Mouse (Mus musculus): Measurements from ENCODE around the gene Tbc1d15.

Gene Tbc1d15

DNA sequence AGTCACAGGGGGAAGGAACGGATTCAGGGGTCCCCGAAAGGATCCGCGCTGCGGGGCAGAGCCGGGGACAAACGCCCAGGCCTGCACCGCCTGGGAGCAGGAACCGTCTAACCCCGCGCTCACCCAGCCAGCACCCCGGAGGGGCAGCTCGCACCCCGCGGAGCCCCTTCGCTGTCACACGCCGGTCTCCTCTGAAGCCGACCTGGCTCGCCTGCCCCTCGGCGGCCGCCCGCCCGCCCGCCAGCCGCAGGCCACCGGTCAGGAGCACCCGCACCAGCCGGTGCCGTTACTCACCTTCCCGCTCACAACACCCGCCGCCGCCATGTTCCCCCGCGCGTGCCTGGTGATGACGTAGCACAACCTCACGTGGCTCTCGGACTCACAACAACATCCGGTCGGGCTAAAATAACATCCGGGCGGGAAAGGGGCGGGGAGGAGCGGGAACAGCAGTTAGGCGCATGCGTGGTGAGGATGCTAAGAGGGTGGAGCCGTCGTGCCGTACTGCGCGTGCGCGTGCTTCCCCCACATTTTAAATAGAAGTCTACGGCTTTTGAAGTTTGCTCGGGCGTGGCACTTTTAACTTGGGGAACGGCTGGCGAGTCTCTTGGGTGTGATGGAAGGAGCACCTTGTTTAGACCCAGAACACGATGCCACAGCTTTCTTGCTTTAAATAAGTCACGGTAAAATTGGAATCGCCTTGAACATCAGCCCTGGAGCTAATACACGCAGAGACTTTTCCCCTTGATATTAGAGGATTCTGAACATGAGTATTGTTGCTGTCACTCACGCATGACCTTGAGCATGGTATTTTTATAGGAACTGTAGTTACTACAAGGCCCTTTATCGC, at the start of gene Tbc1d15:
Tbc1d15 (minus strand) TSS at position 380 of the 847 bp plus-strand sequence.
- peak; percentile 97 for DNase-seq (ENCODE audit: low spot score in 2 of 2)

DNA sequence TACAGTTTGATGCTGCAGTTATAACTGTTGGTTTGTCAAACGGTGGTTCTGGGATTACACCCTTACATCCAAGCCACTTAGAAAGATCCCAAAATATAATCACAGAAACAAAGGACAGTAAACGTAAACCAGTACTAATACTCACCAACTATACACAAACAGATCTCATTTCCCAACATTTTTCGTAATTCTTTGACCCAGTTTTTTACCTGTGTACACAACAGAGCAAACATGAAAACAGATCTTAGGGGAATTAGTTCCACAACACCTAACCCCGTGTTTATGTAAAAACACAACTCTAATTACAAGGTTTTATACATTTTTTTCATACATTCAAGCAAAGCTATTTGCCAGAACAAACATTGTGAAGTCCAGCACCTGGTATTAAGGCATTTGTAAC, 47.4 kb upstream of the Tbc1d15 start:
- DNase-seq (ENCODE audit: low spot score in 2 of 2): no peak

DNA sequence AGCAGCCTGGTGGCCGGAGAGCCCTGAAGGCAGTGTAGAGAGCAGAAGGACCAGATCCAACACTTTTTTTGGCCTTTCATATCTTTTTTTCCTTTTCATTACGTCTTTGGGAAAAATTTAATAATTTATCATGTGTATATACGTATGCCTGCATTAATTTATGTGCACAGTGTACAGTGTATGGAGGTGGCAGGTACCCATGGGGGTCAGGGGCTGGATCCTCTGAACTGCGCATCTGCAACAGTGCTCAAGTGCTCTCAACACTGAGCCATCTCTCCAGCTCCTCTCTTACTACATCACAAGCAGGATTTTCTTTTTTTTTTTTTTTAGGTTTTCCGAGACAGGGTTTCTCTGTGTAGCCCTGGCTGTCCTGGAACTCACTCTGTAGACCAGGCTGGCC, 46.3 kb upstream of the Tbc1d15 start:
- no peak for DNase-seq (ENCODE audit: low spot score in 2 of 2)

DNA sequence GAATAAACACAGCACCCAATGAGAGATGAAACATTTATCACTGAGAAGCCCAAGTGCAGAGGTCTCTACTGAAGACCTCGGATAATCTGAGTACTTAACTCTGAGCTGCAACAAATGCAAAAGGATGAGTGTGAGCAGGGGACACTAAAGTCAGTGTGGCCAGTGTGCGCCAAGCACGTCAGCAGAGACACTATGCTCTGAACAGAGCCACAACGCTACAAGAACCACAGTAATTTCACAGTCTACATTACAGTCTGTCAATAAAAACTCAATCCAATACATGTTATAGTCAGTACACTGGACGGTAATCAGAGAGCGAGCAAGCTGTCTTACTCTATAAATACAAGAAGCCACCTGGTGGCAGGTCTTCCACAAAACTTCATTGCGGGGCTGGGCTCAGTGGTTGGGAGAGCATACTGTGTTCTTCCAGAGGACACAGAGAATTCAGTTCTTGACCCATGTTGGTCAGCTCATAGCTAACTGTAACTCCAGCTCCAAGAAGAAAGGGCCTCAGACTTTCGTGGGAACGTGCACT, 45.2 kb upstream of the Tbc1d15 start:
- DNase-seq (ENCODE audit: low spot score in 2 of 2): no peak

DNA sequence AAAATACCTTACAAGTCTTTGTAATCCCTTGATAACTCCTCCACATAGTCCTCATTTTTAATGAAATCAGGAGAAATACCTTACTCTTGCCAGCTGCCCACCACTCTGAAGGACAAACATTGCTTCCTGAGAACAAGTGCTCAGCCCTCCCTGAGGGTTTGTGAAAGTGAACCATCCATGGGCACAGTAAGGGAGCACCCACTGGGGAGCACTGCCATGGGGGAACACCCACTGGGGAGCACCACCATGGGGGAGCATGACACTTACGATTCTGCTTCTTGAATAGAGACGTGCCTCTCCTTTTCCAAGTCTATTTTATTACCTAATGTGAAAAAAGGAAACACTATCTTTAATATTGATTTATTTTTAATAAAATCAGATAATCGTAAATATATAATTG, 43.9 kb upstream of the Tbc1d15 start:
- no peak for DNase-seq (ENCODE audit: low spot score in 2 of 2)

DNA sequence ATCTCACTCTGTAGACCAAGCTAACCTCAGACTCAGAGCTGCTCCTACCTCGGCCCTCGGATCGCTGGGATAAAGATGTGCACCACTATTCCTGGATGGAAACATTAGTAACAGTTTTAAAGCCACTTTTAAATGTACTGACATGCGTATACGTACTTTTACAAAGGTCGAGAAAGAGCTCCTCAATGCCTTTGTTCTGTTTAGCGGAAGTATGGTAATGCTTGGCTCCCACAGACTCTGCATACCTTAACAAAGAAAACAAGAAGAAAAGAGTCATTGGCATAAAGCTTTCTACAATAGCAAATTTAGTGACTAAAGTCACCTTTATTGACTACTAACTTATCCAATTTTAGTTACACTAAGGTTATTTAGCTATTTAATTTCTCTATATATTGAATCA, 43.4 kb upstream of the Tbc1d15 start:
- DNase-seq (ENCODE audit: low spot score in 2 of 2): no peak

DNA sequence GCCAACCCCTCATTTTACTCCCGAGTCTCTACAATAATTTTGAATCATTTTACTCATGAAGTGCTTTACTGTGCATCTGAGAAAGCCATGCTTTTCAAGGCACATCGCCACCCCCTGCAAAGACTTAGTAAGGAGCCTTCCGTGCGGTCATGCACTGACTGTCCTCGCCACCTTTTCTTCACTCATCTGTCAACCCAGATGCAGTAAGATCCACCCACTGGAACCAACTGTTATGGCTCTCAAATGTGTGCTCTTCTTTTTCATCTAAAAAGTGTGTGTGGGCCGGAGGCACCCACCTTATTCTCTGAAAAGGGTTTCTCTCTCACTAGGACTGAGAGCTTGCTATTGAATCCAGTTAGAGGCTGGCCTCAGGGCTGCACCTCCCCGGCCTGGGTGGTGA, 42.7 kb upstream of the Tbc1d15 start:
- DNase-seq (ENCODE audit: low spot score in 2 of 2): peak in 1 of 2 experiments; percentile 39

DNA sequence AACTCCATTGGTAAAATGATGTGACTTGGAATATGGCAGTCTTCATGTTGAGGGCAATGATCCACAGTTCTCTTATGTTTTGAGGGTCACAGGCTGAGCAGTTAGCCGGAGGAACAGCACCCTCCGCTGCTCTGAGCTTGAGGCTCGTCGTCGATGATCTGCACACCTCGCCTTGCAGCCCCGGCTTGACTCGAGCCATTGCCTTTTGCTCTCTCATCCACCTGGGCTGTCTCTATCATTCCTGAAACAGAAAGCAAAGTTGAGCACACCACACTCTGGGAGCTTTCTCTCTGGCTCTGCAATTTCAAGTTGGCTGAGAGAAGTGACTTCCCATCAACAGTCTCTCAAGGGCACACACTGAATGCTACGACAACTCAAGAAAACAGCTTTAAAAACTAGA, 39.4 kb upstream of the Tbc1d15 start:
- DNase-seq (ENCODE audit: low spot score in 2 of 2): no peak

DNA sequence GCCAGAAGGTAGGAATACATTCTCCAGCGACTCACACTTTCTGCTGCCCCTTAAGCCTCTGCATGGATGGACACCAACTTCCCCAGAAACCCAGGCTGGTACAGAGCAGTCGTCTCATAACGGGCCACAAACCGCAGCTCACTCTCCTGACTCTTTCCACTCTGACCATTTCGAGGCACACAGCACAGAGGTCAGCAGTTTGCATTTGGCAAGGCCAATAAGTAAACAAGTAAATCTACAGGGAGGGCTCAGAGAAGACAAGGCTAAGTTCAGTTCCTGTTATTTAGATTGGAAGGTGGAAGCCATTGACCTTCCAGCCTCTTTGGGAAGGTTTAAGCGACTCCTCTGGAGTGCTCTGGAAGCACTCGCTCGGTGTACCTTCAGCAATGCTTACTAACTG, 37.6 kb upstream of the Tbc1d15 start:
- DNase-seq (ENCODE audit: low spot score in 2 of 2): no peak

DNA sequence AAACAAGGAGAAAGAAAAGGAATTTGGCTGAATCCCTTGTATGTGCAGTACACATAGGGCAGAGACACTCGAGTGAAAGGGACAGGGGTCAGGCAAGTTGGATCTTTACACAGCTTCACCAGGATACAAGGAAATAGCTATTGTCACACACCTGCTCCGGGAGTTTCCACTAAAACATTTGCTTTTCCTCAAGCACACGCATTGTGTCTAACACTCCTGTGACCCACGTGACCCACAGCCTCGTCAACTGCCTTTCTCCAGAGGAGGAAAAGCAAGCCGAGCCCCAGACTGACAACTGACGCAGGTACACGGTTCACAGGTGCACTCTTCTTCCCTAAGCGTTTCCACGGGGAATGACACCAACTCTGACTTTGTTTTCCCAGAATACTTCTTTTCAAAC, 32.9 kb upstream of the Tbc1d15 start:
- no peak for DNase-seq (ENCODE audit: low spot score in 2 of 2)

DNA sequence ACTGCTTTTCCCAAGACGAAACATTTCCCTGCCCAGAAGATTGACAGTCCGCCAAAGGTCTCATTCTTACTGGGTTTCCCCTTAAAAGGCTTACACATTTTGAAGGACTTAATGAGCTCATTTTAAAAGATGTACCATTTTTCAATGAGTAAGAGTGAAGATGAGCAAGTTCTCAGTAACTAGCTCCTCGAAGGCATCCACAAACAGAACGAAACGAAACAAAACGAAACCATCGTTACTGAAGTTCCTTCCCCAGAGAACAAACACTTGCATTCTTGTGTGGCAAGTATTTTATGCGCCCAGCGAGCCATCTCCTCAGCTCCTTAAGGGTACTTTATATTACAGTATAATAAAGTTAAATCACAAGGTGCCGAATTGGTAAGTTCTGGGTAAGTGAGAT, 30.1 kb upstream of the Tbc1d15 start:
- no peak for DNase-seq (ENCODE audit: low spot score in 2 of 2)

DNA sequence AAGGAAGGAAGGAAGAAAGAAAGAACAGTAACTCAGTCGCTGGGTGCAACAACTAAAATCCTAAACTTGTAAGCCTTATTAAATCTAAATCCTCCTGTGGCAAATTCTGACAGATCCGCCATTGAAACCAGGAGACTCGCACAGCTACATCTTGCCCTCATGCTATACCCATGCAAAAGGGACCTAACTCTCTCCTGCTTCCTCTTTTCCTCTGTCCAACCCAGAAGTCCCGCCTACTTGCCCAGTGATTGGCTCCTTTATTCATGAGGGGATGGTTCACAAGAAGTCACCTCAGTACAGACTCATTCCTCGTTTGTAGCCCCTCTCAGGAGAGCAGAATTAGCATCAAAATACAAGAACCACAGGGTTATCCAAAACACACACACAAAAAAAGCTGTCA, 20.4 kb upstream of the Tbc1d15 start:
- DNase-seq (ENCODE audit: low spot score in 2 of 2): no peak

DNA sequence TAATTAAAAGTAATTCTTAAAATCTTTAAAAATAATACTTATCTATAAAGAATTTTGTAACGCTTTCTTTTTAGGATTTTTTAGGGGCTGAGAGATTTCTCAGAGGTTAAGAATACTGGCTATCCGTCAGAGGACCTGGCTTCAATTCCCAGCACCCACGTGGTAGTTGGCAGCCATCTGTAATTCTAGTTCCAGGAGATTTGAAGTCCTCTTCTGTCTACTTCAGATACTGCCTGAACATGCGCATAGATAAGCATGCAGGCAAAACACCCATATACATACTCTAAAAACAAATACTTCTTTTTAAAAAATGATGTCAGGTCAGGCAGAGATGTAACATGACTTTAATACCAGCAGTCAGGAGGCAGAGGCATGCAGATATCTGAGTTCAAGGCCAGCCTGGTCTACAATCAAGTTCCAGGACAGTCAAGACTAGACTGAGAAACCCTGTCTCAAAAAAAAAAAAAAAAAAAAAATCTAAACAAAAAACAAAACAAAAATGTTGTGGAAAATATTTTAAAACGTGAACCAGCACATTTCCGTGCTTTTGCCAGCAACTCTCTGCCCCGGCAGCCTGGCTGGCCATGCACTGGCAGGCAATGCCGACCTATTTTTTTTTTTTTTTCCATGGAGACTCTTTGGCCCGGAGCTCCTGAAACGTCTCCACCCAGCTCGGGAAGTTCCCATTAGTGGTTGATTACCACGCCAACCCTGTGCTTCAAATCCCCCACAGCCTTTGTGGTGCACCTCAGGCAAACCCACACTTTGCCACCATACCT, 19.5 kb upstream of the Tbc1d15 start:
- no peak for DNase-seq (ENCODE audit: low spot score in 2 of 2)

DNA sequence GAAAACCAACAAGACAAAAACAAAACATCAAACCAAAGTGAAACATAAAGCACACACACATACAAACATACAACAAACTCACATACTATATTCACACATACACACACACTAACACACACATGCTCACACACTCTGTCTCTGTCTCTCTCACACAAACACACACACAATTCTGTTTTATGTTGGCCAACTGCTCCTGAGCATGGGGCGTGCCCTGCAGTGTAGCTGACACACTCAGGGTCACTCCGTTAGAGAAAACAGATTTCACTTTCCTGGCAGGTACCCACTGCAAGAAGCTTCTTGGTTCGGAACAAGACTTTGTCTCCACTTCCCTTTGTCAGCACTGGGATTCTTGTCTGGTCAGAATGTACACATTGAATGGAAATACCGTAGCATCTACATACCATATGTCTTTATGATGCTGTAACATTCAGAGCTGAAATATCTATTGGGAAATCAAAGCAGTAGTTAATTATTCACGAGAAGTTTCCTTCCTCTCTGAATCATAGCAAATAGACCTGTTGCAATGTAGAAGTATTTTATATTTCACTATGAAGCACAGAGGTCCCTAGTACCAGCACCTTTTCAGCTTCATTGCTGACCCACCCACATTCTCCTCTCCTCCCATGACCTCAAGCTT, 11.8 kb upstream of the Tbc1d15 start:
- no peak for DNase-seq (ENCODE audit: low spot score in 2 of 2)

DNA sequence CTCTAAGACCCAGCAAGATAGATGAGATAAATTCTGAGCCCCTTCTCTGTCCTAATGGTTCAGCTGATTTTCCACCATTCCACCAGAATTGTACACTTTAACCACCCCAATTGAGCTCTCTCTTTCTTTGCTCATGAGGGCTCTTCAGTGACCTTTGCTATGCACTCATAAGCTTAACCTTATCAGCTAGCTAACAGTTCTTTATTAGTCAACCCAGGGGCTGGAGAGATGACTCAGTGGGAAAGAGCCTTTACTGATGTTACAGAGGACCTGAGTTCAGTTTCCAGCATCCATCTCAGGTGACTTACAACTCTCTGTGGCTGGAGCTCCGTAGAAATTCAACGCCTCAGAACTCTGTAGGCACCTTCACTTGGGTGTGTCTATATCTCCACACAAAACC, 11.0 kb upstream of the Tbc1d15 start:
- no peak for DNase-seq (ENCODE audit: low spot score in 2 of 2)

DNA sequence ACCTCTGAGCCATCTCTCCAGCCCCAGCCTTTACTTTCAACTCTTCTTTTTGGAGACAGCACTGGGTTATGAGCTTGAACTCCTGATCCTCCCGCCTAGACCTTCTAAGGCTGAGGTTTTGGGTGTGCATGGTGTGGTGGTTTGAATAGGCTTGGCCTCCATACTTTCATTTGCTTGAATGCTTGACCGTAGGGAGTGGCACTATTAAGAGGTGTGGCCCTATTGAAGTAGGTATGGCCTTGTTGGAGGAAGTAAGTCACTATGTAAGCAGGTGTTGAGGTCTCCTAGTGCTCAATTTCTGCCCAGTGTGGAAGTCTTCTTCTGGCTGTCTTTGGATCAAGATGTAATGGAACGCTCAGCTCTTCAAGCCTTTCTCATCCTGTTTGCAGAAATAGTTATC, 10.2 kb upstream of the Tbc1d15 start:
- DNase-seq (ENCODE audit: low spot score in 2 of 2): no peak

DNA sequence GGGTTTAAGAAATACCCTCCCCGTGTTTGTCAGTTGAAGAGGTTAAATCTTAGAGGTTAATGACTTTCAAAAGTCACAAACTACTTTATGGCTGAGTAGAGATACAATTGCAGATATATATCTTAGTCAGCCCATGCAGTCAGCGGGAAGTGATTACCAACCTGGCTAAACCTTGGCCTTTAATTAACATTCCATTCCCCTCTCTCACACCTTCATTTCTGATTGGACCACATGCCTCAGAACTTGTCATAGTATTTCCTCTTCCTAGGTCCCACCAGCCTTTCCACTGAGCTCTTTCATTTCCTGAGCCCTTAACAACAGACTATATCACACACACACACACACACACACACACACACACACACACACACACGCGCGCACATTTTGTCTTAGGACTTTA, 4.9 kb upstream of the Tbc1d15 start:
- DNase-seq (ENCODE audit: low spot score in 2 of 2): no peak

DNA sequence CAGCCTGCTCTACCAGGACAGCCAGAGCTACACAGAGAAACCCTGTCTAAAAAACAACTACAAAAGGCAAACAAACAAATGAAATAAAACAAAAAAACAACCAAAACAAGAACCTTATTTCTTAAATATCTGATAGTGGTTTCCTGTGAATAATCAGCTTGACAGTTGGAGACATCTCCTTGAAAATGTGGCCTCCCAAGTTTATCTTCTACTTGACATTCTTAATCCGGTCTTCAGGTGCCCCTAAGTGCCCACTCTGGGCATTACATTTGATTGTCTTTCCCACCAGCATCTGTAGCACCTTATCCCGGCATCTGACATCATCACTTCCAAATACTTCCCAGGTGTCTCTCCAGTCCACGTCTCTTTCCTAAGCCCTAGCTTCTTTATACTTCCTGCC, 2.3 kb upstream of the Tbc1d15 start:
- DNase-seq (ENCODE audit: low spot score in 2 of 2): no peak

DNA sequence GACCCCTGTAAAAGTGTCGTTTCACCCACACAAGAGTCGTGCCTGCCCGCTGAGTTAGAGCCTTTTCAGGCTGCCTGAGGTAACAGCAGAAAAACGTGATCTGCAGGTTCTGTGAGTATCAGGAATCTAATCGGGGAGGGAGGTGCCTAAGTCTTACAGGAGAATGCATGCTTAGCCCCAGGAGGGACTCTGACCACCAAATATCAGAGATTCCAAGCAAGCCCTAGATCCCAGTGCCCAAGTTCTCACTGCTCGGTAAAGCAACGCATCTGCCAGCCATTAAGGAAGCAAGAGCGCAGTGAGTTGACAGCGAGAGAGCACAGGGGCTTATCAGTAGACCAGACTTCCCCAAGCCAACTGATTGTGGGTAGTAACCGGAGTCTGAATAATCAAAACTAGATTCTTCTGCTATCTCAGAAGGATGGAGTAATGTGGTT, 1.1 kb upstream of the Tbc1d15 start:
- DNase-seq (ENCODE audit: low spot score in 2 of 2): no peak

DNA sequence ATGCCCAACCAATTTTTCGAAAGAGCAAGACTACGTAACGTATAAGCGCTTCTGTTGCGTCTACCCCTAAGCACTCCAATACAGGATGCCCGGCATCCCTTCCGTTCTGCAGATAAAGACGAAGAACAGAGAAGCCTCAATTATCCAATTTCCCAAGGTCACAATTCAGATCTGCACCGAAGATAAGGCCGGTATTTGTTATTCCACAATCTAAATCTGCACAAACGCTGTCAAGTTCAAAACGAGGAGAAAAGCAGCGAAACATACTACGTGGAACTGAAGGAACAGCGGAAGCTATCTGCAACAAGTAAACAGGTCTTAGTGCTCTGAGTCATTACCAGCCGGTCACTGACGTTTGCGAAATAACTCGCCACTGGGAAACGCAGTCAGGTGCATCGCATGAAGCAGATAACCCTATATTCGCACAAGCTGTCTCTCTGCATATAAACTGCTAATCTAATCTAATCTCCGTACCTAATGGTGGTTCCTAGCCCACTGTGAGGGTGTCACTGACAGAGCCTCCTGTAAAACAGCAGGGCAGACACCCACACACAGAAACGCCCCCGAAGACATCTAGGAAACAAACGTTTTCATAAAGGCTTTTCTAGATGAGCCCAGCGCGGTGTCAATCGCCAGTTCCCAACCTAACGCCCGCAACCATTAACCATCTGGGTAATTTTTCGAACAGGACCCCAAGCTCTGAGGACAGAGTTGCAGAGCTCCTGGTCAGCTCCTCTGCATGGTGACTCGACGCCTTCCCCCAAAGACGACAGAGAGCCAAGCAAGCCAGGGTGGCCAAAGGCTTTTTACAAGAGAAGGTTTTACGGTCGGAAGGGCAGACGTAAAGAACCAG, 806 bp downstream of the Tbc1d15 start:
- DNase-seq (ENCODE audit: low spot score in 2 of 2): no peak

DNA sequence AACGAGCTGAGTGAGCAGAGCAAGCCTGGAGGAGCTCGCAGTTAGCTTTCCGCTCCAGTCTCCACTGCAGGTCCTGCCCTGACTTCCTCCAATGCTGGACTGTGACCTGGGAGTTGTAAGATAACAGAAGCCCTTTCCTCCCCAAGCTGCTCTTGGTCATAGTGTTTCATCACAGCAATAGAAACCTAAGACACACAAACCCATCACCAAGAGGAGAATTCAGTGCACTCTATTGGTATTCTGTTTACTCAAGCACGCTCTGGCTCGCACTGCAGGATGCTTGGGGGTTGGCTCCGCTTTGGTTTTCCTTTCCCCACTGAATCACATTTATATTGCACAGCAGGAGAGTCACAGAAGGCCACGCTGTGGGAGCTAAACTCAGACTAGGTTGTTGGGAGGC, 3.2 kb downstream of the Tbc1d15 start:
- no peak for DNase-seq (ENCODE audit: low spot score in 2 of 2)

All from right cerebral cortex, postnatal 36 days (tissue).